Mouse (Mus musculus): Measurements from ENCODE around the gene Atp23. TPM values are rescaled to one million over a fixed set of nuclear protein-coding genes. Genes with fewer than 3 reads are reported as not detected.

Atp23 gene
- 8.4 and 11.3 TPM in 2 replicates for total RNA-seq (2017)

GRCm38 (mm10) chr10:126900821-126901487 is at the start of gene Atp23:
Gene Atp23, minus strand, starts transcription at chr10:126901355.
- ATAC-seq (replicated peaks; ENCODE audit: low read depth, poor library complexity, severe bottlenecking), result peak; percentile 73

DNA sequence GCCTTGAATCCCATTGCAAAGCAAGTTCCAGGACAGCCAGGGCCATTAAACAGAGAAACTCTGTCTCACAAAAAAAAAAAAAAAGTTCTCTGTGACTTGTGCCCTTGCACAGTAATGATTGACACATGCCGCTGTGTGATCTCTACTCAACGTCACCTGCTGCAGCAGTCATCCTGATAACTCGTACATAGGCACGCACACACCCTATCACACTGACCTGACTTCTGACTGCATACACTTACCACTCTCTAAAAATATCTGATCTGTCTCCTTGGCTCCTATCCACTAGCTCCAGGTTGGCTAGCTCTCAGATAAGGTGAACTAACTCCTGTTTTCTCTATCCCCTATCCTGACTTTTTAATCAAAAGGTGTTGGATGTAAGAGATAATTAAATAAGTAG is 49.4 kb upstream of the Atp23 start:
- no peak for ATAC-seq (replicated peaks; ENCODE audit: low read depth, poor library complexity, severe bottlenecking)

GRCm38 (mm10) chr10:126949824-126950223 is 48.7 kb upstream of the Atp23 start:
- no peak for ATAC-seq (replicated peaks; ENCODE audit: low read depth, poor library complexity, severe bottlenecking)

DNA sequence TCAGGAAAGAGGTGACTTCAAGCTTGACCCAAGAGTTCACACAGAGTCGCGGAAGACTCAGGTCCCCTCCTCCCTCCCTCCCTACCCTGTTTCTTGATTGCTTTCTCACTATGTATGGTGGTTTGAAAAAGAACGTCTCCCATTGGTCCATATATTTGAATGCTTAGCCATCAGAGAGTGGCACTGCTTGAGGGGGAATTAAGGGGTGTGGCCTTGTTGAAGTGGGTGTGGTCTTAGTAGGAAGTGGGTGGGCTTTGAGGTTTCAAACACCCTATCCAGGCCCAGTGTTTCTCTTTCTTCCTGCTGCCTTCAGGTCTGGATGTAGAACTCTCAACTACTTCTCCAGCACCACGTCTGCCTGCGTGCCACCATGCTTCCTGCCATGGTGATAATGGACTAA is 44.4 kb upstream of the Atp23 start:
- ATAC-seq (replicated peaks; ENCODE audit: low read depth, poor library complexity, severe bottlenecking), result no peak

DNA sequence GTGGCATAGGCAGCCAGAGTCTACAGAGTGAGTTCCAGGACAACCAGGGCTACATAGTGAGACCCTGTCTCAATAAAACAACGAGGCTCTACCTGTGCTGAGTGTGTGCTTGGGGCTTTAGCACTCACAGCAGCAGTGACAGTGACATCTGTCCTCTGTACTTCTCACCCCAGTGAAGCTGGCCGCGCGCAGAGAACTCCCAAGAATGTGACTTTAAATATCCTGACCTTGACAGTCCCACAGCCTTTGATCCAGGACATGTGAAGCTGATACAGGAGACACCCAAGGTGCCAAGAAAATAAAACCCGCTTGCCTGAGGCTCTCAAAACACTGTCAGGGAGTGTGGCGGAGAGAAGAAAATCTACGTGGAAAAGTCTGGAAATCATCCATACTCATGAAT is 39.8 kb upstream of the Atp23 start:
- no peak for ATAC-seq (replicated peaks; ENCODE audit: low read depth, poor library complexity, severe bottlenecking)

DNA sequence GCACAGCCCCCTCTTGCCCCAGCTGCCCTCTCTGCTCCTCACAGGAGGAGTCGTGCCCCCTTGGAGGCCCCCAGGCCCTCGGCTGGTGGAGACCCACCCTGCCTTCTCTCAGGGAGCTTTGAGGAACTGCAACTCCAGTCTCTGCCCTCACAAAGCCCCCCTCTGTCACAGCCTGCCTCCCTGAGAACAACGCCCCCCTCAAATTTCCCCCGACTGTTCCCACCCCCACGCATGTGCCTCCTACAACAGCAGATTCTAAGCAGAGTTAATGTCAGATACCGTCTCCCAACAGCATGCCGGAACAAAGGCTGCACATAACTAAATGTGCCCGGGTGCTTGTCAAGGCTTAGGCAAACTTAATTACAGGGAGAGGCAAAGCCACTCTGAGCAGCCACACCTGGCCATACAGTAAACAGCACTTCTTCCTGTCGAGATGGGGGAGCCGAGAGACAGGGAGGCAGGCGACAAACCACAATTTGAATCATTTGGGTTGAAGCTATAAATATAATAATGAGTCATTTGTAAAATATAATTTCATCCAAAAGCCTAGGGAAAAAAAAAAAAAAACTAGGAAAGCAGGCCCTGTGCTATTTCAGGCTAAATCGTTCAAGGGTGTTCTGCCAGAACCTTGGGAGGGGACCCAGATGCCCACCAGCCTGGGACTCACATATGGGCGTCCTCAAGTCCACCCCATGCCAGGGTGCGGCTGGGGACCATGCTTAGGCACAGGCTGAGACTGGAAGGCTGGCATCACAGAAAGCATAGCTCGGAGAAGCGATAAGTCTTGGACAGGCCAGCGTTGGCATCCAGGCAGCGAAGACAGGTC is 34.6 kb upstream of the Atp23 start:
- peak; percentile 39; the same call in 1 of the 2 replicates for ATAC-seq (replicated peaks; ENCODE audit: low read depth, poor library complexity, severe bottlenecking)

DNA sequence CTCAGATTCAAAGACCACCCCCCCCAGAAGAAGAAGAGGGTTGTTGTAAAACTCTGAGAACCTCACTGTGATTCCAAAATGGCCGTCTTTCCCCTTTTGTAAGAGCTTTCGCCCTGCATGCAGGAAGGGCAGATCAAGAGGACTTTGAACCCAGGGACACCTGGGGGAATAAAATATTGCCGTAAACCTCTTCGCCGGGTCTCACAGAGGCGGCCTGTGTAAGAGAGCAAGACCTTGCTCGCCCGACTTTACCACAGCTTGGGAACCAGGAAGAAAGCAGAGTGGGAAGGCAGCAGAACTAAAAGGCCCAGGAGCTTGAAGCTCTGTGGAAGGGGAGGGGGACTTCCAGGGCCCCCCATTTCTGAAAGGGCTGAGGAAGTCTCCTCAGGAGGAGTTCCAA is 34.0 kb upstream of the Atp23 start:
- no peak for ATAC-seq (replicated peaks; ENCODE audit: low read depth, poor library complexity, severe bottlenecking)

DNA sequence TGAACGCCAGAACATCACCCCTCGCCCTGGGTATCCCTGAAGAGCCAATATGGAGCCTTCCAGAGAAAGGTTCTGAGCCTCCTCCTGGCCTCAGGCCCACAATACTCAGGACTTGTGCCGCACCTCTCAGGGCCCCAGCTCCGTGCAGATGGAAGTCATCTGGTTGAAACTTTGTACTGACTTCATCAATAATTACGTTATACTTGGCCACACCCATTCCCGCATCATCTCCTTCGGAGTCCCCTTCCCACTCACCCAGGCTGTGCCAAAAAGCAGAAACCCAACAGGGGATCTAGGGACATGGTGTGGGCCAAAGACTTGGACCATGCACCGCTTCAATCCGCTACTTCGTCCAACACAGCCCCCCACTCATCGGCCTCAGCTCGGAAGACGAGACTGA is 33.4 kb upstream of the Atp23 start:
- ATAC-seq (replicated peaks; ENCODE audit: low read depth, poor library complexity, severe bottlenecking), result no peak

DNA sequence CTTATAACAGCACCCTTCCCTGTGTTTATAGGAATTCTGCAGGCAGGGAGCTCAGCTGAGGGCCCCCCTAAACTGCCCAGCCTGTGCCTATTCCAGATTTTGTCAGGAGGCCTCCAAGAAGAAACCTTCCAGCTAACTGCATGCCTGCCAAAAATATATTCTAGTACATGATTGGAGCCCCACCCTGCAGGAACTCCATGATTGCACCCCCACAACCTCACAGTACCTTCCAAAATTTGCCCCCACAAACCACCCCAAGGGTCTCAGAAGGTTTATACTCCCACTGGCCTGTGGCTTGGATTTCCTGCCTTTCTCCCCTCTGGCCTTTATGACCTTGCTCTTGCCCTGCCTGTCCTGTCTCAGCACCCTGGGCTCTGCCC is 30.6 kb upstream of the Atp23 start:
- ATAC-seq (replicated peaks; ENCODE audit: low read depth, poor library complexity, severe bottlenecking), result no peak

GRCm38 (mm10) chr10:126931123-126931759 is 30.1 kb upstream of the Atp23 start:
- no peak for ATAC-seq (replicated peaks; ENCODE audit: low read depth, poor library complexity, severe bottlenecking)

- ATAC-seq (replicated peaks; ENCODE audit: low read depth, poor library complexity, severe bottlenecking), result no peak
Observed at GRCm38 (mm10) chr10:126930270-126931121, 29.3 kb upstream of the Atp23 start.

GRCm38 (mm10) chr10:126929543-126929942 is 28.4 kb upstream of the Atp23 start:
- ATAC-seq (replicated peaks; ENCODE audit: low read depth, poor library complexity, severe bottlenecking), result no peak

DNA sequence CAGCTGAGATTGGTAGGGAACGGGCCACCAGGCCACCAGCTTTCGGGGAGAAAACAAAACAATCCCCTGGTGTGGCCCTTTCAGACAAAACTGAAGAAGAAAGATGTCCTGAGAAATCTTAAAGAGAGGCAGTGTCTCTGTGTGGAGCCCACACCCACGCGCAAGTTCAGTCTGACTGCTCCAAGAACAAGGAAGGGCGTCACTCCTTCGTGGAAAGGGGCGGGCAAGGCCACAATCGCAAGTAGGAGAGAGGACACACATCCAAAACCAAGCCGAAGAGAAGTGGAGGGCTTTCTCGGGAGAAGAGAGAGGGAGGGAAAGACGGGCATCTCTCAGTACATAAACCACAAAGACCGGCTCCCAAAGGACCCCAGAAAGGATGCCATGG is 27.7 kb upstream of the Atp23 start:
- ATAC-seq (replicated peaks; ENCODE audit: low read depth, poor library complexity, severe bottlenecking), result no peak

DNA sequence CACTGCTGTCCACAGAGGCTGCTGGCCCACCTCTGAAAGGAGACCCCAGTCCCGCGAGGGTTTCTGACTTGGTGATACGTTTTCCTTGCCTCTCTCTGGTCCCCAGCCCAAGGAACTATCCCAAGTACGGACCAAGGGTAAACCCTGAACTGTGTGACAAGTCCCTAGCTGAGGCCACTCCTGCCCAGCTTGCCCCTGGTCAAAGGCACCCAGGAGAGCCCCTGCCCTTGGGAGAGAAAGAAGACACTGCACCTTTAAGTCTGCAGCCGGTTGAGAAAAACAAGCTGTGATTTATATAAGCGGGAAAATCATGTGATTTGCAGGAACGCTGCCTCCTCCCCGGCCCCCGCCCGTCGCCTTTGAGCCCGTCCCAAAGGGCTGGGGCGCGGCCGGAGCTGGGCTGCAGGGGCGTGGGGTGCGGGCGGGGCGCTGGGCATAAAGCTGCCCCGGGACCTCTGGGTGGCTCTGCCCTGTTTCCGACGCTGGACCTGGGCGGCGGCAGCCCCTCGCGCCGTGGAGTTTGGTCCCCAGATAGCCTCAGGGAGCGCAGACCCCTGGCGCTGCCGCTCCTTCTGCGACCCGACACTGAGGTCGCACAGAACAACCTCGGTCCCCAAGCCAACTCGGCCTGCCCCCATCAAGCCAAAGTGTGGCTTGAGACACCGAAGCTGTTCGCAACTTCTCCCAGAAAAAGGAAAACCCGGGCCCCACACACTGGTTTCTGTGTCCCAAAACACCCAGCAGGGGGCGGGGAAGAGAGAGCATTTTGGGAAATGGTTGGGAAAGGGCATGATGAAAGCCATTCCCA is 27.1 kb upstream of the Atp23 start:
- peak; percentile 53 for ATAC-seq (replicated peaks; ENCODE audit: low read depth, poor library complexity, severe bottlenecking)

- no peak for ATAC-seq (replicated peaks; ENCODE audit: low read depth, poor library complexity, severe bottlenecking)
Observed at GRCm38 (mm10) chr10:126927101-126927961, 26.2 kb upstream of the Atp23 start.

DNA sequence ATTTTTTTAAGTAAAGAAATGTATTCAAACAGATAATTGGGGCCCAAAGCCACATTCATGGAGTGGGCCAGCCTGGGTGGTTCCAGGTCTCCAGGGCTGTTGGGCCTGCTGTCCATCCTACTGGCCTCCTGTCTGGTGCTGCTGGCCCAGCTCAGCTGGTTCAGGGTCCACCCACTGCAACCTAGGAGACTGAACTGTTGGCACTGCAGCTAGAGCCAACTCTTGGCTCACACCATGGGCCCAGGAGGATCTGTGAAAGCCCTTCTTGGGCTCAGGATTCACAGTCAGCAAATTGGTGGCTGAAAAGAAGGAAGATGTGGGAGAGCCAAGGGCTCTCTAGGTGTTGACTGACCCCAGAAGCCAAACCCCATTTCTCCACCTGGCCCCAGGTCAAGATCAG is 24.2 kb upstream of the Atp23 start:
- no peak for ATAC-seq (replicated peaks; ENCODE audit: low read depth, poor library complexity, severe bottlenecking)

GRCm38 (mm10) chr10:126924087-126924486 is 22.9 kb upstream of the Atp23 start:
- no peak for ATAC-seq (replicated peaks; ENCODE audit: low read depth, poor library complexity, severe bottlenecking)

GRCm38 (mm10) chr10:126920220-126920619 is 19.1 kb upstream of the Atp23 start:
- ATAC-seq (replicated peaks; ENCODE audit: low read depth, poor library complexity, severe bottlenecking), result no peak

DNA sequence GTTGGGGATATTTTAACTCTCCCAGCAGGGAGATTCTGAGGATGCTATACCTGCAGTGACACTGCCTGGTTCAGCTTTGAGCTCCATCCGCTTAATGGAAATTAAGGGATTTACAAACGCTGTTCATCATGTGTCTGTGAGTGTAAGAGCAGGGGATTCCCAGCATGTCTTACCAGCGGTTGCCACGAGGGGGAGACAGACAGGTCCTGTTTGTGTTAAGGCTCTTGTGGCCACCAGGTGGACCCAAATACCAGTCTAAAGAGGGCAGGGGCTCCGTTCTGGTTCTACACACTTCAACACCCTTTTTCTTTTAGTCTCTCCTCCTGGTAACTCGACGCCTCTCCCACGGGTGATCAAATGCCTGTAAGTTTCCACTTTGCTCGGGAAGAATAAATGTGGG is 17.9 kb upstream of the Atp23 start:
- ATAC-seq (replicated peaks; ENCODE audit: low read depth, poor library complexity, severe bottlenecking), result peak; percentile 100

All from common myeloid progenitor, adult 5-6 weeks (primary cell).